Mouse (Mus musculus): ENCODE data around the gene Slc22a4. TPM values are rescaled to one million over a fixed set of nuclear protein-coding genes. Genes with fewer than 3 reads are reported as not detected.
"Not testable (repeated sequence)": the region's sequence is repeated elsewhere in the genome, so short reads cannot be mapped to it uniquely, and the experiment has no call there.

Gene Slc22a4
- polyA plus RNA-seq, 1 experiment, result 18.9 TPM

- H3K27me3 ChIP-seq (ENCODE audit: control insufficient read depth, insufficient read depth, low read length), result no peaks in the 10 kb centered on the region
- H3K4me3 ChIP-seq (ENCODE audit: low read depth, low read length), result no peak overlapping the region
- WGBS, result 74% methylated on average over 2 of the region's 2 CpGs
- TF ChIP-seq POLR2A (IDR thresholded peaks at IDR 0.05; ENCODE audit: low read depth, low read length) (no peak), CTCF (IDR thresholded peaks at IDR 0.05; ENCODE audit: extremely low read depth, insufficient read length, insufficient replicate concordance, low read depth, low read length) (no peak)
- peaks cover 20% of the 10 kb centered on the region for H3K4me1 ChIP-seq (ENCODE audit: control insufficient read depth, insufficient read depth, insufficient read length, low read length)
- no peaks in the 10 kb centered on the region for H3K36me3 ChIP-seq (ENCODE audit: control insufficient read depth, insufficient read depth, low read length)
- H3K27ac ChIP-seq (ENCODE audit: insufficient read depth, low read depth, low read length), result no peak overlapping the region
Measured at GRCm38 (mm10) chr11:54057428-54057827, 29.5 kb upstream of the Slc22a4 start.

DNA sequence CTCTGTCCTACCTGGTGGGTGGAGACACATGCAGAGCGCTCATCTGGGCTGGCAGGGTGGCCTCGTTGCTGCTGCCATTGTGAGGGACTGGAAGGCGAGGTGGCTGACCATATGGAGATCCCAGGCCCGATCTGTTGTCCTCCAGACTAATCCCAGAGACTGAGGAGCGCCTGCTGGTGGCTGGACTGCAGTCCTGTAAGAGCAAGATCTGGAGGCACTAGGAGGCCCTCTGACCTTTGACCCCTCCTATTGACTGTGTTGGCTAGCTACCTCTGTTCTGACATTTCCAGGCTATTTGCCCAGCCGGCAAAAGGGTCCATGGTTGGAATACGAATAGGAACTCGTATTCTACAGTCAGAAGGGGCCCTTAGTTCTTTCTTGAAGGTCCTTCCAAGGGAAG, 28.2 kb upstream of the Slc22a4 start:
- Histone ChIP-seq H3K36me3 (ENCODE audit: control insufficient read depth, insufficient read depth, low read length) (no peaks in the 10 kb centered on the region), H3K4me3 (ENCODE audit: low read depth, low read length) (no peak overlapping the region), H3K4me1 (ENCODE audit: control insufficient read depth, insufficient read depth, insufficient read length, low read length) (peaks cover 20% of the 10 kb centered on the region), H3K27me3 (ENCODE audit: control insufficient read depth, insufficient read depth, low read length) (no peaks in the 10 kb centered on the region), H3K27ac (ENCODE audit: insufficient read depth, low read depth, low read length) (no peak overlapping the region)
- 35% methylated on average over 8 of the region's 8 CpGs for WGBS
- no peak for TF ChIP-seq CTCF (IDR thresholded peaks at IDR 0.05; ENCODE audit: extremely low read depth, insufficient read length, insufficient replicate concordance, low read depth, low read length)
- no peak for TF ChIP-seq POLR2A (IDR thresholded peaks at IDR 0.05; ENCODE audit: low read depth, low read length)

- TF ChIP-seq CTCF (IDR thresholded peaks at IDR 0.05; ENCODE audit: extremely low read depth, insufficient read length, insufficient replicate concordance, low read depth, low read length) (peak; percentile 50; the same call in 1 of the 2 replicates), POLR2A (IDR thresholded peaks at IDR 0.05; ENCODE audit: low read depth, low read length) (no peak)
- H3K4me1 ChIP-seq (ENCODE audit: control insufficient read depth, insufficient read depth, insufficient read length, low read length), result peaks cover 10% of the 10 kb centered on the region
- no peaks in the 10 kb centered on the region for H3K36me3 ChIP-seq (ENCODE audit: control insufficient read depth, insufficient read depth, low read length)
- H3K4me3 ChIP-seq (ENCODE audit: low read depth, low read length), result no peak overlapping the region
- 18% methylated on average over 6 of the region's 6 CpGs for WGBS
- H3K27ac ChIP-seq (ENCODE audit: insufficient read depth, low read depth, low read length), result no peak overlapping the region
- no peaks in the 10 kb centered on the region for H3K27me3 ChIP-seq (ENCODE audit: control insufficient read depth, insufficient read depth, low read length)
Measured at GRCm38 (mm10) chr11:54054257-54054656, 26.4 kb upstream of the Slc22a4 start.

DNA sequence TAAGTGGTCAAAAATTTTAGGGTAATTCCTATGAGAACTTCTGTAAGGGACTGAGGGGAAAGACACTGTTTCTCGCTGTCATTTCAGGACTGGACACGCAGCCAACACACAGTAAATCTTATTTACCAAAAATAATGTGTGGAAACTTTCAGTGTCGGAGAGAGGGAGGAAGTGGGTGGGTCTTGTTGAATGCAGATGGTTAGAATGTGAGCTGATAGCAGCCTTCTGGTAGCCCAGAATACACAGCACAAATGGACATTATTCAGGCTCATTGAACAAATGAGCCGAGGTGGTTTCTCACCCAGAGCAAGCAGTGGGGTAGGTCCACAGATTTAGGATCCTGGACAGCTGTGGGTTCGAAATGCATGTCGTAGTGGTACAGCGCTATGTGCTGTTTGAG, 25.2 kb upstream of the Slc22a4 start:
- 82% methylated on average over 7 of the region's 7 CpGs for WGBS
- no peak overlapping the region for H3K4me3 ChIP-seq (ENCODE audit: low read depth, low read length)
- no peaks in the 10 kb centered on the region for H3K27me3 ChIP-seq (ENCODE audit: control insufficient read depth, insufficient read depth, low read length)
- peaks cover 10% of the 10 kb centered on the region for H3K4me1 ChIP-seq (ENCODE audit: control insufficient read depth, insufficient read depth, insufficient read length, low read length)
- H3K27ac ChIP-seq (ENCODE audit: insufficient read depth, low read depth, low read length), result no peak overlapping the region
- no peaks in the 10 kb centered on the region for H3K36me3 ChIP-seq (ENCODE audit: control insufficient read depth, insufficient read depth, low read length)
- no peak for TF ChIP-seq POLR2A (IDR thresholded peaks at IDR 0.05; ENCODE audit: low read depth, low read length)
- TF ChIP-seq CTCF (IDR thresholded peaks at IDR 0.05; ENCODE audit: extremely low read depth, insufficient read length, insufficient replicate concordance, low read depth, low read length), result no peak

DNA sequence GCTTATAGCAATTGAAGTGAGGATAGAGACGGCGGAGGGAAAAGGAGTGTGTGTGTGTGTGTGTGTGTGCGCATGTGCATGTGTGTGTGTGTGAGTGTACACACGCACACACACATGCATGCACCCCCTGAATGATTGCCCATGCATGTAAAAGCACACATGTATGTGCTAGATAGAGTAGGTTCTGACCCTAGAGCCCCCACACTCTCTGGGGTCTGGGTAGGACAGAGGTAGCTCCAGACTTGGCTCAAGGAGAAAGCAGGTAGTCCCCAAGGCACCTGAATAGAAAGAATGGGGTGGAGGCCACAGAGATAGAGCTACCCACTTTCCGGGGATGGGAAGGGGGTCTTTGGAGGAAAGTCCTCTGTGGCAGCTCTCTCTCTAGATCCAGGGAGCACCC, 24.2 kb upstream of the Slc22a4 start:
- Histone ChIP-seq H3K27ac (ENCODE audit: insufficient read depth, low read depth, low read length) (no peak overlapping the region), H3K4me3 (ENCODE audit: low read depth, low read length) (no peak overlapping the region), H3K4me1 (ENCODE audit: control insufficient read depth, insufficient read depth, insufficient read length, low read length) (peaks cover 10% of the 10 kb centered on the region), H3K27me3 (ENCODE audit: control insufficient read depth, insufficient read depth, low read length) (no peaks in the 10 kb centered on the region), H3K36me3 (ENCODE audit: control insufficient read depth, insufficient read depth, low read length) (no peaks in the 10 kb centered on the region)
- TF ChIP-seq POLR2A (IDR thresholded peaks at IDR 0.05; ENCODE audit: low read depth, low read length) (no peak), CTCF (IDR thresholded peaks at IDR 0.05; ENCODE audit: extremely low read depth, insufficient read length, insufficient replicate concordance, low read depth, low read length) (no peak)
- WGBS, result 94% methylated on average over 5 of the region's 5 CpGs

DNA sequence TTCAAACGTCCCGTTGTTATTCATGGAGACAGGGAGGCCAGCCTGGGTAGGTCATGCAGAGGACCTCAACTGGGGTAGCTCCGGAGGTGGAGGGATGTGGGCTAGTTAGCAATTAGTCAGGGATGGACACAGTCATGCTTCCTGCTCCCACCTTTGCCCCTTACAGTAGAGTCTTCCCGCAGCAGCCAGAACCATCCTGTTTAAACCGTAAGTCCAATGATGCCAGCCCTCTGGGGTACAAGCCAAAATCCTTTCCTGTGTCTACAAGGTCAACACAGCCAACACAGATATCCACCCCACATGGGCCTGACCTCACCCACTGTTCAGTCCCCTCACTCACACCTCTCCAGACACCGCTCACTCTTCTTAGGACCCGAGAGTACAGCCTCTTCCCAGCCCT, 23.3 kb upstream of the Slc22a4 start:
- Histone ChIP-seq H3K36me3 (ENCODE audit: control insufficient read depth, insufficient read depth, low read length) (no peaks in the 10 kb centered on the region), H3K27me3 (ENCODE audit: control insufficient read depth, insufficient read depth, low read length) (no peaks in the 10 kb centered on the region), H3K4me3 (ENCODE audit: low read depth, low read length) (no peak overlapping the region), H3K27ac (ENCODE audit: insufficient read depth, low read depth, low read length) (no peak overlapping the region), H3K4me1 (ENCODE audit: control insufficient read depth, insufficient read depth, insufficient read length, low read length) (peaks cover 6% of the 10 kb centered on the region)
- TF ChIP-seq CTCF (IDR thresholded peaks at IDR 0.05; ENCODE audit: extremely low read depth, insufficient read length, insufficient replicate concordance, low read depth, low read length) (no peak), POLR2A (IDR thresholded peaks at IDR 0.05; ENCODE audit: low read depth, low read length) (no peak)
- WGBS, result 74% methylated on average over 7 of the region's 7 CpGs

DNA sequence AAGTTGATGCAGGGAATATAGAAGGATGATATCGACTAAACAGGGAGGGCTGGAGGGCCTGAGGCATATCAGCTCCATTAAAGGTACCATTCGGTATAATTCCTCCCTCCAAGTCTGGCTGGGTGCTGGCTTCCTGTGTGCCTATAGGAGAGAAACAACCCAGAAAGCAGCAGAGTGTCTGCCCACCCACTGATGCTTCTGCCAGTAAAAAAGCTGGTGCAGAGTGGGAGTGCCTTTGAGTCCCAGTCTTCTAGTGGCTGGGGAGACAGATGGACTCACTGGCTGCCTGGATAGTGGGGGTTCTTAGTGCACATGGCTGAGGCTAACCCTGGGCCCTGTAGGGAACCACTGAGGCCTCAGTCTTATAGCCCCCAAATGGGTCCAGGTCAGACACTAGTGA, 22.3 kb upstream of the Slc22a4 start:
- no peak for TF ChIP-seq CTCF (IDR thresholded peaks at IDR 0.05; ENCODE audit: extremely low read depth, insufficient read length, insufficient replicate concordance, low read depth, low read length)
- TF ChIP-seq POLR2A (IDR thresholded peaks at IDR 0.05; ENCODE audit: low read depth, low read length), result no peak
- Histone ChIP-seq H3K36me3 (ENCODE audit: control insufficient read depth, insufficient read depth, low read length) (no peaks in the 10 kb centered on the region), H3K27ac (ENCODE audit: insufficient read depth, low read depth, low read length) (no peak overlapping the region), H3K4me1 (ENCODE audit: control insufficient read depth, insufficient read depth, insufficient read length, low read length) (no peaks in the 10 kb centered on the region), H3K27me3 (ENCODE audit: control insufficient read depth, insufficient read depth, low read length) (no peaks in the 10 kb centered on the region), H3K4me3 (ENCODE audit: low read depth, low read length) (no peak overlapping the region)
- WGBS, result 76% methylated on average over 2 of the region's 2 CpGs

GRCm38 (mm10) chr11:54040676-54041075, 12.8 kb upstream of the Slc22a4 start:
- no peaks in the 10 kb centered on the region for H3K36me3 ChIP-seq (ENCODE audit: control insufficient read depth, insufficient read depth, low read length)
- no peak for TF ChIP-seq POLR2A (IDR thresholded peaks at IDR 0.05; ENCODE audit: low read depth, low read length)
- TF ChIP-seq CTCF (IDR thresholded peaks at IDR 0.05; ENCODE audit: extremely low read depth, insufficient read length, insufficient replicate concordance, low read depth, low read length), result no peak
- no peaks in the 10 kb centered on the region for H3K27me3 ChIP-seq (ENCODE audit: control insufficient read depth, insufficient read depth, low read length)
- no peaks in the 10 kb centered on the region for H3K4me1 ChIP-seq (ENCODE audit: control insufficient read depth, insufficient read depth, insufficient read length, low read length)
- no peak overlapping the region for H3K27ac ChIP-seq (ENCODE audit: insufficient read depth, low read depth, low read length)
- 84% methylated on average over 6 of the region's 6 CpGs for WGBS
- no peak overlapping the region for H3K4me3 ChIP-seq (ENCODE audit: low read depth, low read length)

DNA sequence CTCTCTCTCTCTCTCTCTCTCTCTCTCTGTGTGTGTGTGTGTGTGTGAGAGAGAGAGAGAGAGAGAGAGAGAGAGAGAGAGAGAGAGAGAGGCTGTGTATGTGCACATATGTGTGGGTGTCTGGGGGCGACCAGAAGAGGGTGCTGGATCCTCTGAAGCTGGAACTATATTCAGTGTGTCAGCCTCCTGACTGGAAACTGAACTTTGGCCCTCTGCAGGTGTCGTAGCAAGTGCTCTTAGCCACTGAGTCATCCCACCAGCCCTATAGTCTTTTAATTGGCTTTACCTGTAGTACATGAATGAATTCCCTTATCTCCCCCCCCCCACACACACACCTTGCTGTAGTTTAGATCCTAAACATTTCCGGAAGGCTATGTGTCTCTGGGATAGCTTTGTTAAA, 5.0 kb upstream of the Slc22a4 start:
- WGBS, result 39% methylated on average over 1 of the region's 3 CpGs
- H3K27ac ChIP-seq (ENCODE audit: insufficient read depth, low read depth, low read length); H3K36me3 ChIP-seq (ENCODE audit: control insufficient read depth, insufficient read depth, low read length); H3K4me3 ChIP-seq (ENCODE audit: low read depth, low read length); H3K4me1 ChIP-seq (ENCODE audit: control insufficient read depth, insufficient read depth, insufficient read length, low read length); H3K27me3 ChIP-seq (ENCODE audit: control insufficient read depth, insufficient read depth, low read length): not testable (repeated sequence)
